Comparison of ENCODE assay signal across 24 mouse cellular contexts in the genomic region with DNA sequence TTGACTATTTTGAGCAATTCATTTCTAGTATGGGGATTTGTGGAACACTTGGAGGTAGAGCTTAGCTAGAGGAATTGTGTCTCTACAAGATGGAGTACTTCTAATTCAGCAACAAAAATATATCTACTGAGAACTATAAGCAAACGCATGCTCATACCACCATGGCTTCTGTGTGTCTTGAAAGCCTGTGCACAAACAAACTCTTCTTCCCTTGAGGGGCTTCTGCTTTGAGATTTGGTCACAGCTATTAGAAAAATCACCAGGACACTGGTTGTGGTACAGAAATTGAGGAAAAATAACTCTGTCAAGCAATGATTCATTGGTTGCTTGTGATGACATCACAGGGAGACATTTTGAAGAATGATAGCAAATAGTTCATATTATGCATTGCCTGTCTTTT. TPM values are rescaled to one million over a fixed set of nuclear protein-coding genes. Genes with fewer than 3 reads are reported as not detected.
"Had no signal": no experiment of that assay in that cellular context is flagged by ENCODE, and none has a peak within 500 bp of the region (broad histone marks: within the 10 kb centered on the region; RNA-seq: fewer than 3 reads in every experiment).

No protein-coding gene starts in this region.

- H3K36me3 ChIP-seq: neural tube, embryonic 13.5 days; neural tube, embryonic 15.5 days; stomach, embryonic 15.5 days had no signal

- H3K4me2 ChIP-seq: neural tube, embryonic 13.5 days; neural tube, embryonic 15.5 days; stomach, embryonic 15.5 days had no signal

- H3K4me3 ChIP-seq: neural tube, embryonic 13.5 days; neural tube, embryonic 15.5 days; stomach, embryonic 15.5 days had no signal

- DNase-seq: retina, postnatal 1 day; right cerebral cortex, adult 18-20 months; right cerebral cortex, postnatal 14 days; right cerebral cortex, postnatal 25 days; right cerebral cortex, postnatal 4 days; spleen, adult 18-20 months; thymus, adult 18-20 months; thymus, adult 2 months; thymus, postnatal 14 days; thymus, postnatal 25 days; thymus, postnatal 36 days; thymus, postnatal 4 days had no signal

- H3K9ac ChIP-seq: neural tube, embryonic 13.5 days; neural tube, embryonic 15.5 days; stomach, embryonic 15.5 days had no signal

- H3K9me3 ChIP-seq: neural tube, embryonic 13.5 days; neural tube, embryonic 15.5 days; stomach, embryonic 15.5 days had no signal

- H3K27ac ChIP-seq: neural tube, embryonic 13.5 days; neural tube, embryonic 15.5 days; stomach, embryonic 15.5 days; stomach, postnatal 0 days had no signal

- H3K27me3 ChIP-seq: neural tube, embryonic 13.5 days; neural tube, embryonic 15.5 days; stomach, embryonic 15.5 days had no signal

- H3K4me1 ChIP-seq: neural tube, embryonic 13.5 days; neural tube, embryonic 15.5 days; stomach, embryonic 15.5 days had no signal

RNA-seq across cellular contexts. Expression of gene AW822073, which starts 9.4 kb away (rescaled TPM):
- total RNA-seq: neutrophil, adult 5-6 weeks had no signal
- polyA plus RNA-seq: neural tube, embryonic 13.5 days; neural tube, embryonic 14.5 days; neural tube, embryonic 15.5 days; small intestine, adult 2 months; spleen, adult 2 months; stomach, embryonic 14.5 days; stomach, embryonic 15.5 days; stomach, embryonic 16.5 days; stomach, postnatal 0 days; thymus, adult 2 months; thymus, postnatal 0 days; urinary bladder, adult 2 months had no signal

RNA-seq across cellular contexts. Expression of gene Duxf3, which starts 17.1 kb away (rescaled TPM):
- polyA plus RNA-seq: neural tube, embryonic 13.5 days; neural tube, embryonic 14.5 days; neural tube, embryonic 15.5 days; small intestine, adult 2 months; spleen, adult 2 months; stomach, embryonic 14.5 days; stomach, embryonic 15.5 days; stomach, embryonic 16.5 days; stomach, postnatal 0 days; thymus, adult 2 months; thymus, postnatal 0 days; urinary bladder, adult 2 months had no signal

RNA-seq across cellular contexts. Expression of gene Gm4981, which starts 21.1 kb away (rescaled TPM):
- polyA plus RNA-seq: neural tube, embryonic 13.5 days; neural tube, embryonic 14.5 days; neural tube, embryonic 15.5 days; small intestine, adult 2 months; spleen, adult 2 months; stomach, embryonic 14.5 days; stomach, embryonic 15.5 days; stomach, embryonic 16.5 days; stomach, postnatal 0 days; thymus, adult 2 months; thymus, postnatal 0 days; urinary bladder, adult 2 months had no signal
